Mouse (Mus musculus) fibroblast of lung, adult 2 months (primary cell): Measurements from ENCODE around the gene Tfr2.

ENCODE experiments used
- DNase-seq: peaks from one replicate; pipeline ENCODE4 v3.0.0-alpha.2; 2011; ENCODE audit warnings: low read depth

Gene Tfr2

GRCm38 (mm10) chr5:137569665-137570064 lies at the start of gene Tfr2:
Gene Tfr2, plus strand, starts transcription at chr5:137569840.
- no peak for DNase-seq

GRCm38 (mm10) chr5:137521861-137522260 lies 47.8 kb upstream of the Tfr2 start:
- DNase-seq: no peak

GRCm38 (mm10) chr5:137522711-137523110 lies 46.9 kb upstream of the Tfr2 start:
- DNase-seq: no peak

- no peak for DNase-seq
Observed at GRCm38 (mm10) chr5:137523396-137524250, 46.0 kb upstream of the Tfr2 start.

- no peak for DNase-seq
Observed at GRCm38 (mm10) chr5:137524251-137524515, 45.5 kb upstream of the Tfr2 start.

- DNase-seq: no peak
Observed at GRCm38 (mm10) chr5:137524671-137525070, 45.0 kb upstream of the Tfr2 start.

GRCm38 (mm10) chr5:137525511-137525910 lies 44.1 kb upstream of the Tfr2 start:
- no peak for DNase-seq

GRCm38 (mm10) chr5:137526192-137526936 lies 43.3 kb upstream of the Tfr2 start:
- DNase-seq: no peak

- DNase-seq: no peak
Observed at GRCm38 (mm10) chr5:137527413-137527812, 42.2 kb upstream of the Tfr2 start.

- DNase-seq: no peak
Observed at GRCm38 (mm10) chr5:137528247-137528968, 41.2 kb upstream of the Tfr2 start.

- no peak for DNase-seq
Observed at GRCm38 (mm10) chr5:137529221-137529995, 40.2 kb upstream of the Tfr2 start.

GRCm38 (mm10) chr5:137530075-137530474 lies 39.6 kb upstream of the Tfr2 start:
- no peak for DNase-seq

- DNase-seq: peak; percentile 22
Observed at GRCm38 (mm10) chr5:137530588-137531413, 38.8 kb upstream of the Tfr2 start.

- DNase-seq: no peak
Observed at GRCm38 (mm10) chr5:137531414-137532130, 38.1 kb upstream of the Tfr2 start.

- DNase-seq: no peak
Observed at GRCm38 (mm10) chr5:137532131-137532807, 37.4 kb upstream of the Tfr2 start.

GRCm38 (mm10) chr5:137532808-137533116 lies 36.9 kb upstream of the Tfr2 start:
- no peak for DNase-seq

GRCm38 (mm10) chr5:137533117-137533827 lies 36.4 kb upstream of the Tfr2 start, which contains the start of the genes Epo and Gnb2:
Gene Epo, minus strand, starts transcription at chr5:137533242.
Gene Gnb2, minus strand, starts transcription at chr5:137533510.
- peak; percentile 91 for DNase-seq

GRCm38 (mm10) chr5:137534762-137535161 lies 34.9 kb upstream of the Tfr2 start:
- DNase-seq: no peak

GRCm38 (mm10) chr5:137535318-137535717 lies 34.3 kb upstream of the Tfr2 start:
- no peak for DNase-seq
